Mouse (Mus musculus) ES-Bruce4 (cell line): ENCODE data around the gene Olfr1152.

Experiments
- CTCF ChIP-seq: IDR thresholded peaks from one replicate; pipeline ENCODE4 v1.8.1; 2011; ENCODE audit warnings: low read depth, low read length
- EP300 ChIP-seq: IDR thresholded peaks from 2 replicates; pipeline ENCODE4 v1.6.1; 2011; ENCODE audit warnings: low read depth, low read length; ENCODE audit not compliant: insufficient read depth

DNA sequence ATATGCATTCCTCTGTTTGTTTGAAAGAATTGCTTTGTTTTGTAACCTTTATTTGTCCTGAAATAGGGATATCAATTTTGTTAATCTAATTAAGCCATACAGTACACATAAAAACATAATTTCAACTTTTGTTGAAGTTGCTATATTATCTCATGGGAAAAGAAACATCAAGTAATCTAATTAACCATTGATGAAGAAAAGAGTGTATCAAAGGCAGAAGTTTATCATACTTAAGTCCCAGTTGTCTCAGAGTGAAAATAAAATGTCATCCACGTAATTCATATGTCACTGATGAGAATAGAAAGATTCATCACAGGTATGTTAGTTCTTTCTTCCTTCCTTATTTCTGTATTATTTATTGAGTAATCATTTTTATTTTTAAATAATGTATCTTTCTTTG, 28.4 kb downstream of the Olfr1152 start, which contains the start of gene Olfr1153:
- no peak for TF ChIP-seq EP300
- TF ChIP-seq CTCF: no peak
